Mouse (Mus musculus) stomach, postnatal 0 days (tissue): ENCODE measurements around the gene Chml.

ENCODE experiments used
- CTCF ChIP-seq: IDR thresholded peaks from 2 replicates; pipeline ENCODE4 v1.5.1; 2016; ENCODE audit warnings: antibody characterized with exemption, low read depth, mild to moderate bottlenecking, moderate library complexity
- EP300 ChIP-seq: optimal IDR thresholded peaks from 2 replicates; pipeline ENCODE3; 2016; ENCODE audit warnings: antibody characterized with exemption

GRCm38 (mm10) chr1:175648615-175649014 is 44.1 kb downstream of the Chml start:
- TF ChIP-seq EP300 (no peak), CTCF (no peak)
